Mouse (Mus musculus): ENCODE measurements around the gene Il17rc.

DNA sequence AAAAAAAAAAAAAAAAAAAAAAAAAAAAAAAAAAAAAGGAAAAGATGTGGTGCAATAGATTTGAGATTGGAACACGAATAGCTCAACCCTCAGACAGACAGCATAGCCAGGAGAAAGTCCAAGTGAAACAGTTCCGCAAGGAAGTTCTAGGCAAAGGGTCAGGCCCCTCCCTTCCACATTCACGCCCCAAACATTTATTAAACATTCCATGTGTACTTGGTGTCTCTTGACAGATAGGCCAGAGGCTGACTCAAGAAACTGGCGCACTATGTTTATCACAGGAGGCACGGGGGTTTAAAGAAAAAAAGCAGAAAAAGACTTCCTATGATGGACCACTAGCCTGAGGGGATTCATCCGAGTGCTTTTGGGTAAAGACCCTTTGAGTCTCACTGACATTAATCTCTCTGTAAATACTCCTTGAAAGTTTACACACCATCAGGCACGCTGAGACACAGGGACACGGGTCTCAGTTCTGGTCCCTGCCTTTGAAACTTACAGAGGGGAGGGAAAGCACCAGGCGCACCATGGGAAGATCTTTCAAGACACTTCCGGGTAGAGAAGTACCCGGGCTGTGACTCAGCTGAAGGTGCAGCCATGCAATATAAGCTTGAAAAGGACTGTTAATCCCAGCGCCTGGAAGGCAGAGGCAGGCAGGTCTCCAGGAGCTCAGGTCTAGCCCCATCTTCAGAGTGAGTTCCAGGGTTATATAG is 32.4 kb upstream of the Il17rc start:
- TF ChIP-seq CTCF (IDR thresholded peaks at IDR 0.05; ENCODE audit: low read depth), result no peak
- TF ChIP-seq EP300 (optimal IDR thresholded peaks at IDR 0.05), result no peak
